In the genomic region with DNA sequence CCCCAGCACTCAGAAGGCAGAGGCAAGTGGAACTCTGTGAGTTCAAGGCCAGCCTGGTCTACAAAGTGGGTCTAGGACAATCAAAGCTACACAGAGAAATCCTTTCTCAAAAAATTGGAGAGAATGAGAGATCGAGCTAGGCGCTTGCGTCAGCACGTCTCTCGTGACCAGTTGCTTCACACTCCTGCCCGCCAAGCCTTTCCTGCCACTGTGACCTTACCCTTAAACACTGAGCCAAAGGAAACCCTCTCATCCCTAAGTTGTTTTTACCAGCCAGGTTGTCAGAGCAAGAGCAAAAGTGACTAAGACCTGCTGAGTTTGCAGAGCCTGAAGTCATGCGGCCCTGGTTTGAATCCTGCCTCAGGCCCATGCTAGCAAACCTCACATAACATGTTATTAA, we compare ENCODE assay signal across 29 mouse cellular contexts. TPM values are rescaled to one million over a fixed set of nuclear protein-coding genes. Genes with fewer than 3 reads are reported as not detected.
DNase-seq lines count a peak whose midpoint lies in the region; ATAC-seq and TF ChIP-seq lines count a peak whose summit lies in the region.
"Had no signal": no experiment of that assay in that cellular context is flagged by ENCODE, and none has a peak within 500 bp of the region (broad histone marks: within the 10 kb centered on the region; RNA-seq: fewer than 3 reads in every experiment).

No protein-coding gene starts in this region.

- DNase-seq in liver, postnatal 0 days, result no peak
- DNase-seq in liver, result no peak
- DNase-seq in adrenal gland, postnatal 14 days, result peak; percentile 53
- no peak for DNase-seq in left cerebral cortex, postnatal 36 days (ENCODE audit: low spot score in 2 of 2)
- no peak for DNase-seq in frontal cortex, postnatal 10 days (ENCODE audit: low spot score in 2 of 2)
- no peak for DNase-seq in heart, postnatal 36 days
- DNase-seq: cerebellum, adult 11 months; cerebellum, adult 2 months; cerebellum, adult 9-11 months; cerebellum, postnatal 25 days; gastrocnemius, postnatal 10 days; gastrocnemius, postnatal 36 days; heart, adult 11 months; kidney, adult 18-20 months; kidney, adult 9 months had no signal

- H3K9me3 ChIP-seq in liver, postnatal 0 days (ENCODE audit: low read length), result no peaks in the 10 kb centered on the region
- H3K9me3 ChIP-seq: embryonic facial prominence, embryonic 12.5 days; embryonic facial prominence, embryonic 15.5 days; forebrain, embryonic 12.5 days; forebrain, embryonic 15.5 days; G1E had no signal

- WGBS in liver, postnatal 0 days (ENCODE audit: insufficient replicate concordance), result 84% methylated on average over 7 of the region's 7 CpGs
- 67% methylated on average over 7 of the region's 7 CpGs for WGBS in bone marrow, adult 2 months

- intact Hi-C loops in left cerebral cortex, postnatal 36 days (cut with DNase I), result no loop called here
- intact Hi-C loops in heart, postnatal 36 days (cut with DNase I), result no loop called here

- H3K36me3 ChIP-seq in liver, postnatal 0 days (replicated peaks; ENCODE audit: insufficient read depth, low read length), result no peaks in the 10 kb centered on the region
- H3K36me3 ChIP-seq: embryonic facial prominence, embryonic 12.5 days; embryonic facial prominence, embryonic 15.5 days; forebrain, embryonic 12.5 days; G1E had no signal

- peak overlapping the region; percentile 16; the same call in 1 of the 2 replicates for H3K27ac ChIP-seq in liver, postnatal 0 days (ENCODE audit: low read depth)
- peak overlapping the region; percentile 83 for H3K27ac ChIP-seq in bone marrow, adult 2 months (ENCODE audit: control insufficient read depth, insufficient read depth, low read depth, low read length, poor library complexity)
- H3K27ac ChIP-seq: embryonic facial prominence, embryonic 12.5 days; embryonic facial prominence, embryonic 15.5 days; forebrain, embryonic 12.5 days; forebrain, embryonic 15.5 days; hindbrain, embryonic 14.5 days; hindbrain, postnatal 0 days had no signal

- no peak for TF ChIP-seq POLR2A in bone marrow, adult 2 months (IDR thresholded peaks at IDR 0.05; ENCODE audit: borderline replicate concordance, control insufficient read depth, low read depth, low read length)

- ATAC-seq in liver, postnatal 0 days, result no peak
- ATAC-seq: forebrain, embryonic 15.5 days; hindbrain, postnatal 0 days; inflammation-experienced regulatory T-cells, adult 6 months; Patski had no signal

- H3K4me1 ChIP-seq in liver, postnatal 0 days (ENCODE audit: insufficient read depth), result no peaks in the 10 kb centered on the region
- H3K4me1 ChIP-seq in bone marrow, adult 2 months (ENCODE audit: control insufficient read depth, insufficient read depth, low read length), result peaks cover 3% of the 10 kb centered on the region; the same call in 1 of the 2 replicates
- H3K4me1 ChIP-seq: embryonic facial prominence, embryonic 12.5 days; embryonic facial prominence, embryonic 15.5 days; forebrain, embryonic 12.5 days had no signal

- no peak for TF ChIP-seq EP300 in liver, postnatal 0 days (IDR thresholded peaks at IDR 0.05; ENCODE audit: low read depth)

- H3K4me2 ChIP-seq in liver, postnatal 0 days (ENCODE audit: low read depth, low read length), result no peak overlapping the region
- H3K4me2 ChIP-seq: embryonic facial prominence, embryonic 12.5 days; embryonic facial prominence, embryonic 15.5 days; forebrain, embryonic 12.5 days; forebrain, embryonic 15.5 days; heart, embryonic 11.5 days; hindbrain, embryonic 14.5 days had no signal

- no peak overlapping the region for H3K9ac ChIP-seq in liver, postnatal 0 days (replicated peaks)
- H3K9ac ChIP-seq: embryonic facial prominence, embryonic 12.5 days; embryonic facial prominence, embryonic 15.5 days; forebrain, embryonic 12.5 days; forebrain, embryonic 15.5 days; hindbrain, embryonic 14.5 days had no signal

- TF ChIP-seq CTCF in liver, postnatal 0 days (IDR thresholded peaks at IDR 0.05; ENCODE audit: low read depth), result no peak
- no peak for TF ChIP-seq CTCF in bone marrow, adult 2 months (IDR thresholded peaks at IDR 0.05; ENCODE audit: control insufficient read depth, insufficient read depth, low read length)

- H3K27me3 ChIP-seq in liver, postnatal 0 days (ENCODE audit: insufficient read depth, low read length), result no peaks in the 10 kb centered on the region
- H3K27me3 ChIP-seq: embryonic facial prominence, embryonic 12.5 days; embryonic facial prominence, embryonic 15.5 days; forebrain, embryonic 12.5 days; forebrain, embryonic 15.5 days had no signal

- no peak overlapping the region for H3K4me3 ChIP-seq in liver, postnatal 0 days (ENCODE audit: low read depth, low read length)
- H3K4me3 ChIP-seq in bone marrow, adult 2 months (replicated peaks; ENCODE audit: control insufficient read depth, low read depth, low read length), result no peak overlapping the region
- H3K4me3 ChIP-seq: embryonic facial prominence, embryonic 12.5 days; embryonic facial prominence, embryonic 15.5 days; erythroblast, embryonic 14.5 days; forebrain, embryonic 12.5 days; forebrain, embryonic 15.5 days had no signal

RNA-seq across cellular contexts. Expression of a gene that starts 11.9 kb away (rescaled TPM):
- 0.09 and 0.11 TPM in 2 replicates for polyA plus RNA-seq in liver, postnatal 0 days (2015; fragmentation: Nextera tagmentation; extraction: Ambion mirVana)
- total RNA-seq in adrenal gland, postnatal 14 days (2021), result 0.45 and 0.93 TPM in 2 replicates
- not detected in 2 replicates for polyA plus RNA-seq in bone marrow, adult 2 months (2011; ENCODE audit: insufficient read depth, insufficient read length, low replicate concordance, missing spikeins)
- 10 to 100 TPM; 36.5 to 37.3 TPM for total RNA-seq in left cerebral cortex, postnatal 36 days (2021)
- 10 to 100 TPM; 47.4 to 53.7 TPM for total RNA-seq in heart, postnatal 36 days (2021)
- total RNA-seq: CH12.LX; common myeloid progenitor, adult 5-6 weeks had no signal
- polyA plus RNA-seq: erythroblast, embryonic 14.5 days; G1E; inflammation-experienced regulatory T-cells, adult 6 months; Patski had no signal

Comparison
In these comparisons a context has a peak if more than half of its experiments do, and no peak if none do; other contexts are left out.
1. RNA of a gene that starts 11.9 kb away (total RNA-seq): 47.4 to 53.7 TPM in heart, postnatal 36 days and 36.5 to 37.3 TPM in left cerebral cortex, postnatal 36 days; 0.45 to 0.93 TPM in adrenal gland, postnatal 14 days; every median in the first group is over 10 times any median in the second.